Mouse (Mus musculus) frontal cortex, postnatal 25 days (tissue): ENCODE results near the gene 2010111I01Rik.

Experiments used
- DNase-seq, 2 experiments: peaks; one replicate each; pipeline ENCODE4 v3.0.0; 2022; ENCODE audit warnings: low spot score in 2 of 2

Gene 2010111I01Rik

DNA sequence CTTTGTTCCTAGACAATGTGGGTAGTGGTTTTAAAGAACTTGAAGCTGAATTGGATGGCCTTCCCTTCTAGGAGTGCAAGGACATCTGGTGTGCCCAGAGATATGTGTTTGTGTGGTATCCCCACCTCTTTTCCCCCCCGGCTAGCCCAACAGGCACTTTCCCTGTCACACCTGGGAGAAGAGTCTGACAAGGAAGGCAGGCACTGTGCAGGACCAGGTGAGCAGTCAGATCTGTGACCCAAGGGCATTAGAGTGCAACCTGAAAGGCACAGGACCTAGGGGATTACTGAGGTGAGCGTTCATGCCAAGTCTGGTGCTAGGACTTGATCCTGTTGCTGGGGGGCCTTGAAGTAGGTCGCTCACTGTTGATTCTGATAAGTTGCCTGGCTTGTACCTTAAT is 277.0 kb downstream of the 2010111I01Rik start:
- DNase-seq: no peak

DNA sequence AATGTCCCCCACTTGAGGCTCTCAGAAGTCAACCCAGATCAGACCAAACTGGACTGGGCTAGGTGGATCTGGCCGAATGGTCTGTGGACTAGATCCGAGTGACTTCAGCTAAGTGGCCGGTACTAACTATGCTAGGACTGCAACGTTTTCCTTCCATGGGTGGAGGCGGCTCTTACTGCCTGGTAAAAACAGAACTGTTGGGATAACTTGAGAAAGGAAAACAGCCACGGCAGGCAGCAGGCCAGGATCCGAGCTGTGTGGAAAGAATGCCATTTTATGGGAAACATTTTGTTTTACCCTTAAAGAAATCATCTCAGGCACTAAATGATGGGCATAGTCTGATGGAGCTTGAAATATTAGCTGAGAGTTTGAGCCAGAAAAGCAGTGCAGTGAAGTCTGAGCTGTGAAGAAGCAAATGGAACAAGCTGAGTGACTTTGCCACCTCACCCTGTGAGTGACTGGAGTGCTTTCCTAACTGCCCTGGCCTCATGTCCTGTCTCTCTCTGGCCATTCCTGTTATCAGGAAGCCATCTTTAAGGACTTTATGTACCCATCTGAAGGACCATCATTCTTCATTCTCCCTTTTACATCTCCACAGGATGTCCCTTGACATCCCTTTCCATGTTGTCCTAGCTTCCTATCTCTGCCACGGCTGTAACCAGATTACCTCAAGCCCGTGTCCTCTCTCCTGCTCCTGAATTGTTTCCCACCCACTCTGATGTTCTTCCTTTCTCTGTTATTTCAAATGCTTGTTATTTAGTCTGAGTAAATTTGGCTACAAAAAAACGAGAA is 277.9 kb downstream of the 2010111I01Rik start:
- DNase-seq: no peak

DNA sequence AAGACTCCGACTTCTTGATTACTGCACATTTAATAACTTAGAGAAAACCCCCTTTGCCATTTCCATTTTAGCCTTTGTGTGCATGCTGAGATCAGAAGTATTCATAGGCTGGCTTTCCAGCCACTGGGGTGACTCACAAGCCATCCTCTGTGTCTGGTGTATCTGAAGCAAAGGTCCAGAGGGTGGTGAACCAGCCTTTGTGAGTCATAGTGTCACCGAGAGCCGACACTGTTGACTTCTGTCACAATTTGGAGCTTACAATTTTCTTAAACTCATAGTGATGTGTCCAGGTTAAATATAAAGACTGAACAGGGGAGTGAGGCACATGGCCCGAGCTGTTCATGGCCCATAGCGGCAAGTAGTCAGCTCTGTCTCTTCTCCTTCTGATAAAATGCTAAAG is 278.9 kb downstream of the 2010111I01Rik start:
- no peak for DNase-seq

- DNase-seq: no peak
Observed at GRCm38 (mm10) chr13:63244425-63244824, 279.7 kb downstream of the 2010111I01Rik start.

GRCm38 (mm10) chr13:63245218-63245617 is 280.5 kb downstream of the 2010111I01Rik start:
- DNase-seq: no peak

- DNase-seq: no peak
Observed at GRCm38 (mm10) chr13:63245812-63246211, 281.1 kb downstream of the 2010111I01Rik start.

- DNase-seq: no peak
Observed at GRCm38 (mm10) chr13:63246332-63246940, 281.7 kb downstream of the 2010111I01Rik start.

- DNase-seq: no peak
Observed at GRCm38 (mm10) chr13:63247041-63247440, 282.3 kb downstream of the 2010111I01Rik start.

GRCm38 (mm10) chr13:63247631-63248030 is 282.9 kb downstream of the 2010111I01Rik start:
- DNase-seq: no peak

GRCm38 (mm10) chr13:63248318-63248717 is 283.6 kb downstream of the 2010111I01Rik start:
- DNase-seq: no peak

GRCm38 (mm10) chr13:63249171-63249570 is 284.5 kb downstream of the 2010111I01Rik start:
- DNase-seq: no peak

DNA sequence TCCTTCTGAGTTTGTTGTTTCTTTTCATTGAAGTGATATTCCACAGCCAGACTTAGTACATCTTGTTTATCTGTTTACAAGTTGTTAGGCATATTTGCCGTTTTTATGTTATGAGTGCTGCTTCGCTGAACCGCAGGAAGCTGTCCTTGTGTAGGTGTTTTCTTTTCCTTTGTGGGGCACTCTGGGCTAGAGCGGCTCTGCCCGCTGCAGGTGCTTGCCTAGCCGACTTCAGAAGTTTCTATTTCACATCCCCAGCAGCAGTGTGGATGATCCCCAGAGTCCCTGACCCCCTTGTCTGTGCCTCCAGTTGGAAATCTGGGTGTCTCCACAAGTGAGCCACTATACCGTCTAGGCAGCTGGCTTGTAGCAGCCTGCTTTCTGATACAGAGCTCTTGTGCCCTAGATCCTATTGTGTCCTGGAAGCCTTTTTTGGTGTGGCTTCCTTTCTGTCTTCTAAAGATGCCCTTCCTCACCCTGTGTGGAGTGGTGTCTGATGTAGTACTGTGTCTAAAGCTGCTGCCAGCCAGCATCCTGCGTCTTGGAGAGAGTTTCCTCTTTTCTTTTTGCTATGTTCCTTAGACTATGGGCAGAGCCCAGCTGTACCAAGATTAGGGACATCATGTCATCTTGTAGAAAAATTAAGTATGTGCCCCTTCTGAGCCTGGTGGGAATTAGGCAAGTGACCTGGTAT is 285.2 kb downstream of the 2010111I01Rik start:
- no peak for DNase-seq

DNA sequence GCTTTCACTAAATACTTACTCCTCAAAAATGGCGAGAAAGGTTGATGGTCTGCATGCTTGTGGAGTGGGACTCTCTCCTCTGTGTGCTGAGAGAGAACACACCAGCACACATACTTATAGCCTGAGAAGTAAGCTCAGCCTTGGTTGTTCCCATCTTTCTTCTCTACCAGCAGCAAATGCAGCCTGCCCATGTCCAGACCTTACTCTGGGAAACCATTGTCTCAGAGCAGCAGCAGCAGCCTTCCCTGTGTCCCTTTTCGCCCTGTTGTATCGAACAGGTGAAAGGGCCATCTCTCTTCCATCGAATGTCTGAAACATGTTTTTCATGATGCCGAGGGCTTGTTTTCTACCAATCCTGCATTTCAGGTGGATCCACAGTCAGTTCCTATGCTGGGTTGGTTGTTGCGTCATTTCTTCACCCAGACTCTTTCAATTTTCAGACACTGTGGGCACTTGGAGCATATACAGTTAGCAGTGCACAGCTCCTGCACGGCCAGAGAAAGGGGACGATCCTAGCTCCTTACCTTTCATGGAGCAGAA is 285.8 kb downstream of the 2010111I01Rik start:
- DNase-seq: no peak

GRCm38 (mm10) chr13:63251118-63251889 is 286.6 kb downstream of the 2010111I01Rik start:
- DNase-seq: no peak

- DNase-seq: no peak
Observed at GRCm38 (mm10) chr13:63252295-63253010, 287.8 kb downstream of the 2010111I01Rik start.

GRCm38 (mm10) chr13:63253147-63253546 is 288.5 kb downstream of the 2010111I01Rik start:
- DNase-seq: no peak

GRCm38 (mm10) chr13:63253886-63254636 is 289.4 kb downstream of the 2010111I01Rik start:
- DNase-seq: no peak

- DNase-seq: no peak
Observed at GRCm38 (mm10) chr13:63255519-63256011, 290.9 kb downstream of the 2010111I01Rik start.

GRCm38 (mm10) chr13:63256146-63256545 is 291.5 kb downstream of the 2010111I01Rik start:
- no peak for DNase-seq

DNA sequence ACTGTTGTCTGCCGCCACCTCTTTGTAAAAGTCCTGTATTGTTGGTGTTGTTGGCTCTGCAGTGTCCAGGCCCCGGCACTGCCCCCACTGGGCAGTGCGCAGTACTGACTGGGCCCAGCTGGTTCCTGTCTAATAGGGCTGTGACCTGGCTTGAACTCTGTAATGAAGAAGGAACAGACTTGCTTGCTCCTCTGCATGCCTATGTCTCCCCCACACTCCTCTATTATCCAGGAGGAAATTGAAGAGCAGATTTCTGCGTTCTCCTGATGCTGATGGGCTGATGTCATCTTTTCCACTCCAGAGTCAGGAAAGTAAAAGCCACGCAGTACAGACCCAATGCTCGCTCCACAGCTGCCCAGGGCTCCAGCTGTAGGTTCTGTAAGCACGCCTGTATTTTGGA is 292.1 kb downstream of the 2010111I01Rik start:
- DNase-seq: no peak
